Mouse (Mus musculus) lung, postnatal 14 days (tissue): Measurements from ENCODE around the gene Tmtc2.

ENCODE experiments used
- DNase-seq: peaks from one replicate; pipeline ENCODE4 v3.0.0; 2021

Tmtc2 gene

GRCm38 (mm10) chr10:105402481-105402779 is 171.8 kb downstream of the Tmtc2 start:
- no peak for DNase-seq

- no peak for DNase-seq
Measured at GRCm38 (mm10) chr10:105401754-105402480, 172.3 kb downstream of the Tmtc2 start.

GRCm38 (mm10) chr10:105399316-105399715 is 174.9 kb downstream of the Tmtc2 start:
- DNase-seq, result peak; percentile 2

GRCm38 (mm10) chr10:105384065-105384464 is 190.2 kb downstream of the Tmtc2 start:
- DNase-seq, result no peak

GRCm38 (mm10) chr10:105381705-105382104 is 192.5 kb downstream of the Tmtc2 start:
- DNase-seq, result no peak

GRCm38 (mm10) chr10:105381202-105381601 is 193.0 kb downstream of the Tmtc2 start:
- no peak for DNase-seq

- no peak for DNase-seq
Measured at GRCm38 (mm10) chr10:105380584-105380983, 193.7 kb downstream of the Tmtc2 start.

GRCm38 (mm10) chr10:105377711-105378110 is 196.5 kb downstream of the Tmtc2 start:
- no peak for DNase-seq

GRCm38 (mm10) chr10:105373265-105373664 is 201.0 kb downstream of the Tmtc2 start:
- DNase-seq, result no peak

- no peak for DNase-seq
Measured at GRCm38 (mm10) chr10:105368242-105368641, 206.0 kb downstream of the Tmtc2 start.

GRCm38 (mm10) chr10:105364480-105364879 is 209.8 kb downstream of the Tmtc2 start:
- DNase-seq, result no peak

- DNase-seq, result no peak
Measured at GRCm38 (mm10) chr10:105350301-105350700, 223.9 kb downstream of the Tmtc2 start.

GRCm38 (mm10) chr10:105345920-105346319 is 228.3 kb downstream of the Tmtc2 start:
- DNase-seq, result no peak

- DNase-seq, result no peak
Measured at GRCm38 (mm10) chr10:105332856-105333255, 241.4 kb downstream of the Tmtc2 start.

GRCm38 (mm10) chr10:105330327-105330726 is 243.9 kb downstream of the Tmtc2 start:
- no peak for DNase-seq

- no peak for DNase-seq
Measured at GRCm38 (mm10) chr10:105323646-105324192, 250.5 kb downstream of the Tmtc2 start.

GRCm38 (mm10) chr10:105319299-105320057 is 254.8 kb downstream of the Tmtc2 start:
- DNase-seq, result no peak

- no peak for DNase-seq
Measured at GRCm38 (mm10) chr10:105318869-105319268, 255.4 kb downstream of the Tmtc2 start.

GRCm38 (mm10) chr10:105312986-105313385 is 261.3 kb downstream of the Tmtc2 start:
- no peak for DNase-seq

- no peak for DNase-seq
Measured at GRCm38 (mm10) chr10:105297560-105297959, 276.7 kb downstream of the Tmtc2 start.

- DNase-seq, result no peak
Measured at GRCm38 (mm10) chr10:105292961-105293360, 281.3 kb downstream of the Tmtc2 start.

- DNase-seq, result no peak
Measured at GRCm38 (mm10) chr10:105288472-105288871, 285.8 kb downstream of the Tmtc2 start.

- no peak for DNase-seq
Measured at GRCm38 (mm10) chr10:105287575-105287974, 286.7 kb downstream of the Tmtc2 start.

GRCm38 (mm10) chr10:105287064-105287463 is 287.2 kb downstream of the Tmtc2 start:
- DNase-seq, result no peak
